Mouse (Mus musculus) liver, embryonic 15.5 days (tissue): ENCODE measurements at regions not wholly inside any gene's neighbourhood (a gene's known extent, or its start where the extent isn't known, plus 50 kb on each side); places are given as distances from the start of the nearest gene placed in this dataset.
A peak's percentile ranks its signal among the peaks of the same experiment; 100 is the strongest.
"Not testable (repeated sequence)": the region's sequence is repeated elsewhere in the genome, so short reads cannot be mapped to it uniquely, and the experiment has no call there.

Experiments used
- ATAC-seq: fragments of 200-750 bp; cut with Nextera tagmentation; 2 replicates; pipeline ENCODE4 v1.8.0; 2017; ENCODE audit warnings: moderate number of reproducible peaks, mild to moderate bottlenecking, moderate library complexity; ENCODE audit not compliant: insufficient read depth
- H3K27ac ChIP-seq: fragments of 300-500 bp; sonication (generic); replicated peaks from 2 replicates; pipeline ENCODE4 v1.5.1; 2015; ENCODE audit warnings: mild to moderate bottlenecking, inconsistent platforms
- H3K27me3 ChIP-seq: fragments of 300-500 bp; sonication (generic); 2 replicates; pipeline ENCODE4 v1.6.1; 2015; ENCODE audit warnings: mild to moderate bottlenecking, inconsistent platforms
- H3K36me3 ChIP-seq: fragments of 300-500 bp; sonication (generic); replicated peaks from 2 replicates; pipeline ENCODE4 v1.6.1; 2015; ENCODE audit warnings: moderate library complexity, mild to moderate bottlenecking, inconsistent platforms
- H3K4me1 ChIP-seq: fragments of 300-500 bp; sonication (generic); replicated peaks from 2 replicates; pipeline ENCODE4 v1.6.1; 2015; ENCODE audit warnings: inconsistent platforms
- H3K4me2 ChIP-seq: fragments of 300-500 bp; sonication (generic); 2 replicates; pipeline ENCODE4 v1.6.1; 2015; ENCODE audit warnings: moderate library complexity, mild to moderate bottlenecking, inconsistent platforms
- H3K4me3 ChIP-seq: fragments of 300-500 bp; sonication (generic); replicated peaks from 2 replicates; pipeline ENCODE4 v1.5.1; 2015; ENCODE audit warnings: mild to moderate bottlenecking, inconsistent platforms
- H3K9ac ChIP-seq: fragments of 300-500 bp; sonication (generic); 2 replicates; pipeline ENCODE4 v1.6.1; 2015; ENCODE audit warnings: moderate library complexity, mild to moderate bottlenecking, inconsistent platforms
- H3K9me3 ChIP-seq: fragments of 300-500 bp; sonication (generic); replicated peaks from 2 replicates; pipeline ENCODE4 v1.6.1; 2016; ENCODE audit warnings: inconsistent platforms
- WGBS: fragments of 180-500 bp; shearing (Covaris S2); methylation state at CpG from one replicate; pipeline ENCODE4 v1.1.7; 2015; ENCODE audit warnings: mixed read lengths; ENCODE audit not compliant: insufficient replicate concordance; 5-methylcytosine and 5-hydroxymethylcytosine counted together

GRCm38 (mm10) chr3:96374343-96374624, 77.8 kb downstream of the BC107364 start:
- WGBS: 0% methylated on average over 1 of the region's 4 CpGs
- ATAC-seq: not testable (repeated sequence)

GRCm38 (mm10) chr3:96373600-96374342, 78.3 kb downstream of the BC107364 start:
- H3K4me1 ChIP-seq, H3K27ac ChIP-seq, H3K9ac ChIP-seq, H3K36me3 ChIP-seq, H3K4me3 ChIP-seq, H3K27me3 ChIP-seq, H3K9me3 ChIP-seq, H3K4me2 ChIP-seq: not testable (repeated sequence)
- 5% methylated on average over 2 of the region's 43 CpGs for WGBS
- ATAC-seq: peak; percentile 83

More at GRCm38 (mm10) chr3:96374343-96374624, 77.8 kb downstream of the BC107364 start:
- not testable (repeated sequence) for H3K36me3 ChIP-seq, H3K4me3 ChIP-seq, H3K4me2 ChIP-seq, H3K4me1 ChIP-seq, H3K9ac ChIP-seq, H3K27me3 ChIP-seq, H3K27ac ChIP-seq, H3K9me3 ChIP-seq

- not testable (repeated sequence) for H3K4me2 ChIP-seq, H3K36me3 ChIP-seq, H3K4me3 ChIP-seq, H3K4me1 ChIP-seq, H3K9ac ChIP-seq, H3K9me3 ChIP-seq, ATAC-seq, H3K27ac ChIP-seq
- peaks cover 24% of the 10 kb centered on the region for H3K27me3 ChIP-seq
- WGBS: 27% methylated on average over 10 of the region's 10 CpGs
These were observed 68.8 kb upstream of the Fcgr1 start for GRCm38 (mm10) chr3:96362581-96362980.

- Histone ChIP-seq H3K4me2 (no peak overlapping the region), H3K36me3 (no peaks in the 10 kb centered on the region), H3K9ac (no peak overlapping the region), H3K4me3 (no peak overlapping the region), H3K27me3 (peaks cover 24% of the 10 kb centered on the region), H3K4me1 (no peaks in the 10 kb centered on the region), H3K27ac (no peak overlapping the region), H3K9me3 (no peaks in the 10 kb centered on the region)
- no peak for ATAC-seq
- 34% methylated on average over 3 of the region's 3 CpGs for WGBS
These were observed 67.0 kb upstream of the Fcgr1 start for GRCm38 (mm10) chr3:96360816-96361215.

GRCm38 (mm10) chr3:96360214-96360536, 66.4 kb upstream of the Fcgr1 start:
- not testable (repeated sequence) for H3K4me3 ChIP-seq, H3K27ac ChIP-seq, H3K9ac ChIP-seq, H3K36me3 ChIP-seq, H3K9me3 ChIP-seq, H3K4me1 ChIP-seq, H3K4me2 ChIP-seq
- ATAC-seq: peak; percentile 69
- WGBS: 7% methylated on average over 2 of the region's 21 CpGs
- peaks cover 24% of the 10 kb centered on the region for H3K27me3 ChIP-seq

GRCm38 (mm10) chr3:96359507-96360213, 65.9 kb upstream of the Fcgr1 start:
- not testable (repeated sequence) for H3K4me2 ChIP-seq, H3K9ac ChIP-seq, H3K36me3 ChIP-seq, H3K4me1 ChIP-seq, H3K27ac ChIP-seq, H3K4me3 ChIP-seq, H3K9me3 ChIP-seq
- H3K27me3 ChIP-seq: peaks cover 24% of the 10 kb centered on the region
- WGBS: no CpG with 5 or more reads among the region's 26 CpGs
- ATAC-seq: peak; percentile 83

GRCm38 (mm10) chr3:96351623-96352022, 57.9 kb upstream of the Fcgr1 start:
- not testable (repeated sequence) for H3K9ac ChIP-seq, H3K4me2 ChIP-seq, H3K27me3 ChIP-seq, ATAC-seq, H3K4me1 ChIP-seq, H3K4me3 ChIP-seq, H3K9me3 ChIP-seq, H3K36me3 ChIP-seq, H3K27ac ChIP-seq
- WGBS: no CpG with 5 or more reads among the region's 6 CpGs

- H3K36me3 ChIP-seq, H3K4me1 ChIP-seq, H3K27me3 ChIP-seq, H3K9me3 ChIP-seq, H3K9ac ChIP-seq, H3K4me2 ChIP-seq, ATAC-seq, H3K27ac ChIP-seq, H3K4me3 ChIP-seq: not testable (repeated sequence)
- WGBS: no CpG with 5 or more reads among the region's 13 CpGs
These were observed 57.2 kb upstream of the Fcgr1 start for GRCm38 (mm10) chr3:96350985-96351384.

- H3K4me1 ChIP-seq, H3K27ac ChIP-seq, H3K9ac ChIP-seq, H3K36me3 ChIP-seq, H3K9me3 ChIP-seq, ATAC-seq, H3K4me2 ChIP-seq, H3K4me3 ChIP-seq: not testable (repeated sequence)
- no CpG with 5 or more reads among the region's 17 CpGs for WGBS
- H3K27me3 ChIP-seq: peaks cover 34% of the 10 kb centered on the region
These were observed 52.8 kb upstream of the Fcgr1 start for GRCm38 (mm10) chr3:96346543-96346942.

- H3K4me3 ChIP-seq: no peak overlapping the region
- no peaks in the 10 kb centered on the region for H3K36me3 ChIP-seq
- no peak for ATAC-seq
- H3K4me2 ChIP-seq: no peak overlapping the region
- no peak overlapping the region for H3K9ac ChIP-seq
- H3K4me1 ChIP-seq: no peaks in the 10 kb centered on the region
- H3K27ac ChIP-seq: no peak overlapping the region
- peaks cover 59% of the 10 kb centered on the region for H3K27me3 ChIP-seq
- WGBS: 1% methylated on average over 27 of the region's 27 CpGs
- no peaks in the 10 kb centered on the region for H3K9me3 ChIP-seq
These were observed 49.8 kb upstream of the Fcgr1 start for GRCm38 (mm10) chr3:96343471-96344120.
